Mouse (Mus musculus) lung, postnatal 0 days (tissue): ENCODE measurements around the gene 1810062G17Rik. TPM values are rescaled to one million over a fixed set of nuclear protein-coding genes. Genes with fewer than 3 reads are reported as not detected.

Experiments
- ATAC-seq: fragments of 200-750 bp; cut with Nextera tagmentation; 2 replicates; pipeline ENCODE4 v1.8.0; 2017; ENCODE audit warnings: moderate library complexity
- DNase-seq: peaks from one replicate; pipeline ENCODE4 v3.0.0-alpha.2; 2016; ENCODE audit warnings: low spot score
- H3K27ac ChIP-seq: fragments of 300-500 bp; sonication (generic); 2 replicates; pipeline ENCODE4 v1.5.1; 2014; ENCODE audit warnings: antibody characterized with exemption, mild to moderate bottlenecking, low read length, mixed read lengths
- H3K27me3 ChIP-seq: fragments of 300-500 bp; sonication (generic); replicated peaks from 2 replicates; pipeline ENCODE4 v1.6.1; 2014; ENCODE audit warnings: low read length, mixed read lengths; ENCODE audit not compliant: insufficient read depth
- H3K36me3 ChIP-seq: fragments of 300-500 bp; sonication (generic); 2 replicates; pipeline ENCODE4 v1.6.1; 2014; ENCODE audit warnings: low read length, mixed read lengths; ENCODE audit not compliant: insufficient read depth
- H3K4me1 ChIP-seq: fragments of 300-500 bp; sonication (generic); 2 replicates; pipeline ENCODE4 v1.6.1; 2014; ENCODE audit warnings: antibody characterized with exemption, low read depth, low read length, mixed read lengths; ENCODE audit not compliant: insufficient read depth
- H3K4me2 ChIP-seq: fragments of 300-500 bp; sonication (generic); replicated peaks from 2 replicates; pipeline ENCODE4 v1.6.1; 2014; ENCODE audit warnings: low read depth, mild to moderate bottlenecking, low read length, moderate library complexity, mixed read lengths
- H3K4me3 ChIP-seq: fragments of 300-500 bp; sonication (generic); 2 replicates; pipeline ENCODE4 v1.5.1; 2014; ENCODE audit warnings: low read depth, low read length
- H3K9ac ChIP-seq: fragments of 300-500 bp; sonication (generic); replicated peaks from 2 replicates; pipeline ENCODE4 v1.6.1; 2014; ENCODE audit warnings: low read depth, mild to moderate bottlenecking
- H3K9me3 ChIP-seq: fragments of 300-500 bp; sonication (generic); 2 replicates; pipeline ENCODE4 v1.6.1; 2016; ENCODE audit warnings: low read length, mixed read lengths
- CTCF ChIP-seq: IDR thresholded peaks from 2 replicates; pipeline ENCODE4 v1.5.1; 2016; ENCODE audit warnings: antibody characterized with exemption, mild to moderate bottlenecking
- EP300 ChIP-seq: IDR thresholded peaks from 2 replicates; pipeline ENCODE4 v1.6.1; 2016; ENCODE audit warnings: antibody characterized with exemption, mild to moderate bottlenecking, control low read depth
- WGBS: fragments of 180-500 bp; shearing (Covaris S2); extraction: QIAGEN DNeasy Blood & Tissue Kit; methylation state at CpG from one replicate; pipeline ENCODE4 v1.1.7; 2014; 5-methylcytosine and 5-hydroxymethylcytosine counted together
- polyA plus RNA-seq: library from polyadenylated mRNA; unstranded; fragments of >200 nt; fragmentation: Nextera tagmentation; extraction: Ambion mirVana; gene quantifications from 2 replicates; pipeline ENCODE4 v1.2.1, GENCODE M21; 2015

The 1810062G17Rik gene
- polyA plus RNA-seq, 1 experiment from 2014 or later: 8.0 TPM

DNA sequence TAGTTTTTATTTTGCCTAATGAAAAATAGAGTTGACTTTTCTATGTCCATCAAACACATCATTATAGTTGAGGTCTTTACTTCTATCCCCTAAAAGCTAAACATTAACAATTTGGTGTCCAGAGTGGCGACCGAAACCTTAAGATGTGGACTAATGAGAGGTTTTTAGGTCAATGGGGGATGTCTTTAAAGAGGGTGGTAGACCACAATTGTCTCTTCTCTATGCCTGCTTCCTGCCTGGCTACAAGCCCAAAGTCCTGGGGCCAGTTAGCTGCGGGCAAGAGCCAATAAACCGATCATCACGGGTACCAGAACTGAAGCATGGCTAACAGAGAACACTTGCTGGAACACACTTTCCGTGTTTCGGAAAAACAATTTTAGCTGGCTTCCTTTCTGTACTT lies 15.0 kb upstream of the 1810062G17Rik start:
- Histone ChIP-seq H3K4me3 (no peak overlapping the region), H3K9me3 (no peaks in the 10 kb centered on the region), H3K4me1 (no peaks in the 10 kb centered on the region), H3K36me3 (peaks cover 35% of the 10 kb centered on the region), H3K9ac (no peak overlapping the region), H3K27ac (no peak overlapping the region), H3K4me2 (no peak overlapping the region), H3K27me3 (no peaks in the 10 kb centered on the region)
- TF ChIP-seq CTCF (no peak), EP300 (no peak)
- 87% methylated on average over 7 of the region's 7 CpGs for WGBS
- ATAC-seq (no peak), DNase-seq (no peak)

DNA sequence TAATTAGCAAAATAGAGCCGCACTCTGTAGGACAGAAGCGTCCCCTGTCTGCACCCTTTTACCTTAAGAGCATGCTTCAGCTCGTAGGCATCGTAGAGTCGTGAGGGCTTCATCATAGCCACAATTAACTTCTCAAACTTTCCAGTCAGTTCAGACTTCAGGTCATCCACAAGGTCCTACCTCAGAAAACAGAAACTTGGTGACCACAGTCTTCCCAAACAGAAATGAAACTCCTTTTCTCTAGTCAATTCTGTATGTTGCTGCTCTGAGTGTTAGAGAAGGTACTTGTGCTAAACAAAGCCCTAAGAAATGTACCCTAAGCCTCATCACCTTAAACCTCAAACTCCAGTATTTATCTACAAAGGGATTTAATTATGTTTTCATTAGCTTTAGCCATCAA lies 13.9 kb upstream of the 1810062G17Rik start:
- H3K27ac ChIP-seq: no peak overlapping the region
- ATAC-seq (no peak), DNase-seq (no peak)
- H3K27me3 ChIP-seq: no peaks in the 10 kb centered on the region
- H3K9me3 ChIP-seq: no peaks in the 10 kb centered on the region
- TF ChIP-seq EP300 (no peak), CTCF (no peak)
- H3K4me3 ChIP-seq: no peak overlapping the region
- H3K9ac ChIP-seq: no peak overlapping the region
- WGBS: 89% methylated on average over 5 of the region's 5 CpGs
- no peaks in the 10 kb centered on the region for H3K4me1 ChIP-seq
- H3K4me2 ChIP-seq: no peak overlapping the region
- H3K36me3 ChIP-seq: peaks cover 32% of the 10 kb centered on the region

DNA sequence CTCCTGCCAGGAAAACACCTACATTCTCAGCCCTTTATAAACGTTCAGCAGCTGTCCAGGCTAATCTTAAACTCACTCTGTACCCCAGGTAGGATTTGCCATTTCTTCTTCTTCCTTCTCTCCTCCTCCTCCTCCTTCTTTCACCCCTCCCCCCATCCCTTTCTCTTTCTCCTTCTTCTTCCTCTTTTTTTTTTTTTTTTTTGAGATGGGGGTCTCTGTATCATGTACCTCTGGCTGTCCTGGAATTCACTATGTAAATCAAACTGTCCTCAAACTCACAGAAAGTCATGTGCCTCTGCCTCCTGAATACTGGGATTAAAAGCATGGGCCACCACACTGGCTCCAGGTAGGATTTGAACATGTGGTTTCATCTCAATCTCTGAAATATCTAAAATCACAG lies 13.4 kb upstream of the 1810062G17Rik start:
- Histone ChIP-seq H3K27ac (no peak overlapping the region), H3K36me3 (peaks cover 28% of the 10 kb centered on the region), H3K4me1 (no peaks in the 10 kb centered on the region), H3K4me2 (no peak overlapping the region), H3K9me3 (no peaks in the 10 kb centered on the region), H3K9ac (no peak overlapping the region), H3K27me3 (no peaks in the 10 kb centered on the region), H3K4me3 (no peak overlapping the region)
- WGBS: 48% methylated on average over 1 of the region's 1 CpGs
- no peak for ATAC-seq
- TF ChIP-seq EP300 (no peak), CTCF (no peak)
- DNase-seq: no peak

DNA sequence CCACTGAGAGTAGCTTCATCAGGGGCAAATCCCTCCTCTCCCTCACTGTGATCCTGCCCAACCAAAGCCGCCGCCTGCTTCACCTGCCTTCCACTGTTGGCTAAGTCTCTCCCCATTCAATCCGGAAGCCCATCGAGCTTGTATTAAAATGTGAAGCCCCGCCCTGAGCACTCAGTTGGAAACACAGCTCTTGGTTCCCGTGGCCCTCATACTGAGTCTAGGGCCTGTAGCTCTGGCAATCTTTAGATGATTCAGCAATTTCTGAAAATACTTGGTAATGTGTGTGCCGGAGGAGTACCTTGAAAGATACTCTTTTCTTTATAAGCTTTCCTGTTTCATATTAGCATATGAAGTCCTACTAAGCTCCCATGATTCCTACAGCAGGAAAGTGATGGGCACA lies 10.2 kb upstream of the 1810062G17Rik start:
- Histone ChIP-seq H3K36me3 (peaks cover 10% of the 10 kb centered on the region), H3K4me2 (no peak overlapping the region), H3K9ac (no peak overlapping the region), H3K27me3 (no peaks in the 10 kb centered on the region), H3K27ac (no peak overlapping the region), H3K4me3 (no peak overlapping the region), H3K9me3 (no peaks in the 10 kb centered on the region), H3K4me1 (no peaks in the 10 kb centered on the region; the same call in 1 of the 2 replicates)
- DNase-seq (no peak), ATAC-seq (no peak)
- TF ChIP-seq CTCF: no peak
- TF ChIP-seq EP300: no peak
- 49% methylated on average over 7 of the region's 7 CpGs for WGBS

DNA sequence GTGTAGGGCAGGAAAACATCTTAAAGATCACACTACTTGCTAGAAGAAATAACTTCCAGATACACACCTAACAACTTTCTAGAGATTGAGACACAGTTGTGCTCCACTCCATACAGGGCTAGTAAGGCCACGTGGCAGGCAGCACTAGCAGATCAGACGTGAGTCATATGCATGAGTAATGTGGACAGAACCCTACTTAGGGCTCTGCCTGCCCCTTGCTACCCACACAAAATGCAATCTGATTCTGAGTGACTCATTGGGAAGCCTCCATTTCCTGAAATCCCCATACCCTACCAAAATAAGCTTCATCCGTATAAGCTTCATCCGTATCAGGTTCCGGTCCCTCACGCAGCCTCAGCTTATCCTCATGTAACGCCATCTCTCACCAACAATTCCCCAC lies 8.1 kb upstream of the 1810062G17Rik start:
- ATAC-seq: peak; percentile 81
- H3K27ac ChIP-seq: no peak overlapping the region
- no peaks in the 10 kb centered on the region for H3K27me3 ChIP-seq
- TF ChIP-seq EP300: peak; percentile 10; the same call in 1 of the 2 replicates
- no peak for TF ChIP-seq CTCF
- no peak overlapping the region for H3K9ac ChIP-seq
- peak; percentile 63 for DNase-seq
- 75% methylated on average over 7 of the region's 7 CpGs for WGBS
- no peak overlapping the region for H3K4me3 ChIP-seq
- no peaks in the 10 kb centered on the region for H3K9me3 ChIP-seq
- no peak overlapping the region for H3K4me2 ChIP-seq
- H3K4me1 ChIP-seq: no peaks in the 10 kb centered on the region; the same call in 1 of the 2 replicates
- peaks cover 5% of the 10 kb centered on the region; the same call in 1 of the 2 replicates for H3K36me3 ChIP-seq

DNA sequence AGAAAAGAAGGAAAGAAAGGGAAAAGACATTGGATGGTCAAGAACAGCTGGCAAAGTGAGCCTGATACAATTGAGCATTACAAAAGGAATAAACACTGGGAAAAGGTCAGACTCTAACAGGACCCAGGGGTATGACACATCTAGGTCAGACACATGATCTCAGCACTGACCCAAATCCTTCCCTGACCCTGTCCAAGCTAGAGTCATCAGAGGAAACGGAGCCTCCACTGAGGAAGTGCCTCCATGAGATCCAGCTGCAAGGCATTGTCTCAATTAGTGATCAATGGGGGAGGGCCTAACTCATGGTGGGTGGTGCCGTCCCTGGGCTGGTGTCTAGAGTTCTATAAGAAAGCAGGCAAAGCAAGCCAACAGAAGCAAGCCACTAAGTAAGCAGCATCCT lies 6.9 kb upstream of the 1810062G17Rik start:
- ATAC-seq (peak; percentile 61), DNase-seq (no peak)
- TF ChIP-seq EP300: no peak
- TF ChIP-seq CTCF: no peak
- Histone ChIP-seq H3K36me3 (peaks cover under 1% of the 10 kb centered on the region; the same call in 1 of the 2 replicates), H3K27me3 (no peaks in the 10 kb centered on the region), H3K4me3 (no peak overlapping the region), H3K27ac (no peak overlapping the region), H3K9ac (no peak overlapping the region), H3K9me3 (no peaks in the 10 kb centered on the region), H3K4me1 (peaks cover 7% of the 10 kb centered on the region), H3K4me2 (no peak overlapping the region)
- 51% methylated on average over 2 of the region's 2 CpGs for WGBS

DNA sequence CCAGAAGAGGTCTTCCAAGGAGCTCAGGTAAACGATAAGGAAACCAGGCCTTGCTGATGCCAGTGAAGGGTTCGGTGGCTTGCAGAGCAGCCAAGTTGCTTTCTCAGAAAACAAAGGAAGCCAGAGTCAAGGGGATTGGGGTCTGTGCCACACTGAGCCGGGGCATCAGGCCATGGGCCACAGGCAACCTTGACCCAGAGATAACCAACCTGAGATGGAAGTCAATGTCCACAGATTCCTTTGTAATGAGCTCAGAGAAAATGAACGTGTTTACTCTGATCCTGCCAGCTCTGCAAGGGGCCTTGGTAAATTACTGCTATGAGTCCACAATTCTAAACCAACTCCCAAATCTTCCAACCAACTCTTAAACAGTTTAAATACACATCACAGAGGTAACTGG lies 3.9 kb upstream of the 1810062G17Rik start:
- TF ChIP-seq EP300 (no peak), CTCF (no peak)
- Histone ChIP-seq H3K27ac (no peak overlapping the region; the same call in 1 of the 2 replicates), H3K27me3 (no peaks in the 10 kb centered on the region), H3K4me1 (peaks cover 10% of the 10 kb centered on the region), H3K9me3 (no peaks in the 10 kb centered on the region), H3K9ac (no peak overlapping the region), H3K36me3 (no peaks in the 10 kb centered on the region), H3K4me3 (no peak overlapping the region), H3K4me2 (no peak overlapping the region)
- ATAC-seq (no peak), DNase-seq (no peak)
- WGBS: 47% methylated on average over 4 of the region's 4 CpGs
